Mouse (Mus musculus) heart, embryonic 13.5 days (tissue): ENCODE measurements around the gene Npcd. TPM values are rescaled to one million over a fixed set of nuclear protein-coding genes. Genes with fewer than 3 reads are reported as not detected.

Source experiments
- ATAC-seq: fragments of 200-750 bp; cut with Nextera tagmentation; 2 replicates; pipeline ENCODE4 v1.8.0; 2017; ENCODE audit warnings: moderate TSS enrichment; ENCODE audit not compliant: insufficient number of reproducible peaks, low FRiP score, low TSS enrichment; ENCODE audit errors: extremely low read depth
- H3K27ac ChIP-seq: fragments of 300-500 bp; sonication (generic); replicated peaks from 2 replicates; pipeline ENCODE4 v1.5.1; 2015; ENCODE audit warnings: moderate library complexity, mild to moderate bottlenecking, inconsistent platforms
- H3K27me3 ChIP-seq: fragments of 300-500 bp; sonication (generic); replicated peaks from 2 replicates; pipeline ENCODE4 v1.6.1; 2015; ENCODE audit warnings: mild to moderate bottlenecking, inconsistent platforms
- H3K36me3 ChIP-seq: fragments of 300-500 bp; sonication (generic); 2 replicates; pipeline ENCODE4 v1.6.1; 2015; ENCODE audit warnings: mild to moderate bottlenecking, inconsistent platforms
- H3K4me1 ChIP-seq: fragments of 300-500 bp; sonication (generic); 2 replicates; pipeline ENCODE4 v1.6.1; 2015; ENCODE audit warnings: inconsistent platforms
- H3K4me2 ChIP-seq: fragments of 300-500 bp; sonication (generic); 2 replicates; pipeline ENCODE4 v1.6.1; 2015; ENCODE audit warnings: inconsistent platforms, mild to moderate bottlenecking, moderate library complexity
- H3K4me3 ChIP-seq: fragments of 300-500 bp; sonication (generic); 2 replicates; pipeline ENCODE4 v1.5.1; 2015; ENCODE audit warnings: moderate library complexity, mild to moderate bottlenecking, inconsistent platforms
- H3K9ac ChIP-seq: fragments of 300-500 bp; sonication (generic); 2 replicates; pipeline ENCODE4 v1.6.1; 2015; ENCODE audit warnings: inconsistent platforms, mild to moderate bottlenecking, moderate library complexity
- H3K9me3 ChIP-seq: fragments of 300-500 bp; sonication (generic); 2 replicates; pipeline ENCODE4 v1.6.1; 2016; ENCODE audit warnings: inconsistent platforms
- WGBS: fragments of 180-500 bp; shearing (Covaris S2); methylation state at CpG from one replicate; pipeline ENCODE4 v1.1.7; 2015; ENCODE audit warnings: mixed read lengths; 5-methylcytosine and 5-hydroxymethylcytosine counted together
- polyA plus RNA-seq: library from polyadenylated mRNA; unstranded; fragments of >200 nt; fragmentation: Nextera tagmentation; extraction: Ambion mirVana; gene quantifications from 2 replicates; pipeline ENCODE4 v1.2.1, GENCODE M21; 2015

Gene Npcd
- polyA plus RNA-seq, 1 experiment from 2014 or later, result not detected

DNA sequence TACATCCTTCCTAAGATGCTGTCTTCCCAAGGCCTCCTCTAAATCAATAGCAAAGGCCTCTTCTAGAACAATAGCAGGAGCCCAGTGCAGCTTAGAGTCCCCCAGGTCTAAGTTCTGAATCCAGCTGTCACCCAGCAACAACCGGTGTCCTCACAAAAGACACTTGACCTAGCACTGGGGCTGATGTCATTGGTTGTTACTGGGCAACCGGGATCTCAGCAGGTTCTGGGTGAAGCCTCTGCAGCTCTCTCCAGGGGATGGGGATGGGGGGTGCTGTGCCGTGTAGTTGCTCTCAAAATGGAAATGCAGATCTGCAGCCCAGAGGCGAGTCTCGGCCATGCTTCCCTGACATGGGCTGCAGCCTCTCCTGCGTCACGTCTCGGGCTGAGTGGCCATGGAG is 46.2 kb downstream of the Npcd start:
- no peak overlapping the region for H3K27ac ChIP-seq
- H3K9me3 ChIP-seq, result no peaks in the 10 kb centered on the region
- H3K9ac ChIP-seq, result no peak overlapping the region
- no peaks in the 10 kb centered on the region for H3K4me1 ChIP-seq
- H3K4me3 ChIP-seq, result no peak overlapping the region
- no peaks in the 10 kb centered on the region for H3K36me3 ChIP-seq
- no peak overlapping the region for H3K4me2 ChIP-seq
- WGBS, result 47% methylated on average over 8 of the region's 8 CpGs
- peaks cover 79% of the 10 kb centered on the region for H3K27me3 ChIP-seq
- no peak for ATAC-seq

DNA sequence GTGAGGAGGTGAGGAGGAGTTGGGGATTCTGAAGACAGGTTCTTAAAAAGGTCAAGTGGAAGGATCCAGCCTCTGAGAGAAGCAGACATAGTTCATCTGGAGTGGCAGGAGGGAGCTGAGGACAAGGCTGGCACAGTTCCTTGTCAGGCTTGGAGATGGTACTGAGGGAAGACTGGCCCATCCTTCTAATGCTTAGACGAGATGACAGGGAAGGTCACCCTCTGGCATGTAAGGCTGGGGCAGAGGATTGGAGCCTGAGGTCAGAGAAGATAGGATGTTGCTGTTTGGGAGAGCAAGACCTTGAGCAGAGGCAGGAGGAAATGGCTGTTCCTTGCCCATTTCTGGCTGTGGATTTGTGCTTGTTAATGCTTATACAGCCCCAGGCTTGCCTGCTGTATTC is 49.0 kb downstream of the Npcd start:
- ATAC-seq, result no peak
- H3K36me3 ChIP-seq, result no peaks in the 10 kb centered on the region
- no peaks in the 10 kb centered on the region for H3K9me3 ChIP-seq
- H3K27ac ChIP-seq, result no peak overlapping the region
- no peak overlapping the region for H3K9ac ChIP-seq
- no peak overlapping the region for H3K4me3 ChIP-seq
- 24% methylated on average over 1 of the region's 1 CpGs for WGBS
- no peaks in the 10 kb centered on the region for H3K4me1 ChIP-seq
- H3K4me2 ChIP-seq, result no peak overlapping the region
- peaks cover 58% of the 10 kb centered on the region for H3K27me3 ChIP-seq

DNA sequence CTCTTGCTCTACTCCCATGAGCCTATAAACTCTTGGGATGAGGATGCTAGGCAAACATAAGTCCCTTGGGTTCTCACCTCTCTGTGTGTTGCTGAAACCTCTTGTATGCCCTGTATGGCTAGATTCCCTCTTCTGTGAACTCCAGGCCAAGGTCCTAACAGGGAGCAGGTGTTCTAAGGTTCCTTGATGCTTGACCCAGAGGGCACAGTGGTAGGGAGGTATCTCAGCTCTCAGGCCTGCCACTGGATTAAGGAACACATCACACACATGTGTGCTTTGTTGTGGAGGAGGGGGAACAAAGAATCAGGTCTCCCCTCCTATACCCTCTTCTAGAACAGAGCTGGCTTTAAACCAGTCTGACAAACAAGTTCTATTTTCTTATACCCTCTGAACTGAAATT is 56.3 kb downstream of the Npcd start, which contains the start of gene Dnal4:
Gene Dnal4, minus strand, starts transcription at position 101 of the 400 bp plus-strand sequence.
- no peak for ATAC-seq
- Histone ChIP-seq H3K4me2 (no peak within 1 kb of the TSS), H3K9ac (no peak within 1 kb of the TSS)

DNA sequence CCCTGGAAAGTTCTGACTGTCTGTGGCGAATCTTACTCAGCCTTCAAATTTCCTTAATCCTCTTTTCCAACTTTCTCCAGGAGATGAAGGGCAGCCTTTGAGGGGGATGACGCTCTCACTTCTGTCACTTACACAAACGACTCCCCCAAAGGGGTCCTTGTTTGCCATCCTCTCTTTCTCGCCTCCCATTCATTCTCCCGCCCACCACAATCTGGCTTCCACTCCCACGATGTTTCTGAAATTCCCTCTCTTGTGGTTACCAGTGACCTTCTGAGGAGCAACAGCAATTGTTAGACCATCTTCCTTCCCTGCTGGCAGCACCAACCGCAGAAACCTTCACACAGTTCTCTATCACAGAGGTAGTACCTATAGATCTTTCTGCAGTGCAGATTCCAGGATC is 58.4 kb downstream of the Npcd start:
- 53% methylated on average over 7 of the region's 7 CpGs for WGBS
- ATAC-seq, result no peak
- Histone ChIP-seq H3K9ac (no peak overlapping the region), H3K4me3 (no peak overlapping the region), H3K27me3 (peaks cover 5% of the 10 kb centered on the region; the same call in 1 of the 2 replicates), H3K4me1 (peaks cover 24% of the 10 kb centered on the region), H3K36me3 (no peaks in the 10 kb centered on the region), H3K4me2 (no peak overlapping the region), H3K9me3 (no peaks in the 10 kb centered on the region), H3K27ac (no peak overlapping the region)

More for the DNA sequence above, 56.3 kb downstream of the Npcd start, which contains the start of gene Dnal4:
- Histone ChIP-seq H3K36me3 (no peaks in the 10 kb centered on the region), H3K27me3 (peaks cover 10% of the 10 kb centered on the region; the same call in 1 of the 2 replicates), H3K4me1 (peaks cover 15% of the 10 kb centered on the region), H3K9me3 (no peaks in the 10 kb centered on the region), H3K4me3 (no peak within 1 kb of the TSS), H3K27ac (no peak within 1 kb of the TSS)

DNA sequence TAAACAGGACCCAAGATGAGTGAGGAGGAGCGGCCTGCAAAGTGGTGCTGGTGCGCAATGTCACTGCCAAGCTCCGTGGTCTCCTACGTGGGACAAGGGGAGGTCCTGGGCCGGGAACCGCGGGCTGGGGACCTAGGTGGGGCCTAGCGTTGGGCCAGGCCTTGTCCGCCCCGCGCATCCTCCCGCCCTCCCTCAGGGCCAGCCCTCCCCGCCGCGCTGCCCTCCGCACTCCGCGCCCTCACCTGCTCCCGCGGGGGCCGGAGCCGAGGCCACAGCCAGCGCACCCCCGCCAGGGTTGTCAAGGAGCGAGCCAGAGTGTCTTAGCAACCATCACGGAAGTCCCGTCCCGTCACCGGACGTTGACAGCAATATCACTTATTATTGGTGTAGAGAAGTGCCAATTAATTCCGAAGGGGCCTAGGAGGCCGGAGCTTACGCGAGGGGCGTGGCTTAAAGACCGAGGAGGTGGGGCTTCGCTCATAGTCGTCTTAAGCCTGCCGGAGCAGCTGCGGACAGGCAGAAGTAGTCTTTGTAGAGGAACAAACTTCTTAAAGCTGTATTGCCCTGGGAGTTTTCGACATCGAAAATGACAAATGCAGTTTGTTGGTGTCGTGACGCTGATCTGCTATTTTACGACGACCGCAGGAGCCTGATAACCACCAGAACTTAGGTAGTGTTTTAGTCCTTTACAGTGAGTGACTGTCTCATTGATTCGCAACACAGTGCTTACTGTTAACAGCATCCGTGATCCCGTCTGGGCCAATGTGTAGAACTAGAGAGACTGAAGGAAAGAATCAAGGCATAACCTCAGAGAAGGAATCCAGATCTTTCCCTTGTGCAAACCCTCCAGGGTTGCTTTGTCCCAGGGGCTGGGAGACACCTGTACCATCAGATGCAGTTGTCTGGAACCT is 59.7 kb downstream of the Npcd start:
- Histone ChIP-seq H3K36me3 (no peaks in the 10 kb centered on the region), H3K4me3 (peak overlapping the region; percentile 81), H3K27ac (peak overlapping the region; percentile 76), H3K4me1 (peaks cover 37% of the 10 kb centered on the region), H3K9ac (peak overlapping the region; percentile 87), H3K27me3 (0 out of 2 replicates have a peak, but pooled peaks cover under 1% of the 10 kb centered on the region), H3K4me2 (peak overlapping the region; percentile 88), H3K9me3 (no peaks in the 10 kb centered on the region)
- peak; percentile 97 for ATAC-seq
- under 1% methylated on average over 46 of the region's 50 CpGs for WGBS

DNA sequence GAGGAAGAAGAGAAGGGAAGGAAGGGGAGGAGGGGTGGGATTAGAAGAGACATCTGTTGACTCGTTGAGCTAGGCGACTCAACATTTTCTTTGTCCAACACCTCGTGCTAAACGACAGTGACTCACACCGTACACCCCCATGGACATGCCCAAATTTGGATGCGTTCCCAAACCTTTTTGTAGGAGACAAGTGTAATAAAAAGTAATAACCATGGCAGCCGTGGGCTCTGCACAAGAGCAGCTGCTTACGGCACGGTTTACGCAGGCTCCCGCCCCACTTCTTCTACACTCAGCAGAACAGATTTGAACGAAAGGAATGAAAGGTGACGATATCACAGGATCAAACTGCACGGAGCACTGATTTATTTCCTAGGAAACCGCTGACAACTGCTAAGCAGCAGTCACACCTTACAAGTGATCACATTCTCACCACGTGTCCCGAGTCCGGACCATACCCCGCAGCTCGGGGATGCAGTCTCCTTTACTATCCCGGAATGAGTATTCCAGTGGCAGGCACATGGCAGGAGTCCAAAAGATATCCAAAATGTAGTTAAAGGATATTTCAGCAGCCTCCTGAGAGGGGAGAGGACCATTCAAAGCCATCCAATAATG is 63.3 kb downstream of the Npcd start:
- WGBS, result 55% methylated on average over 21 of the region's 21 CpGs
- ATAC-seq, result no peak
- Histone ChIP-seq H3K9me3 (no peaks in the 10 kb centered on the region), H3K9ac (no peak overlapping the region), H3K4me1 (peaks cover 73% of the 10 kb centered on the region), H3K4me2 (no peak overlapping the region), H3K27me3 (no peaks in the 10 kb centered on the region), H3K27ac (no peak overlapping the region), H3K36me3 (no peaks in the 10 kb centered on the region), H3K4me3 (no peak overlapping the region)

DNA sequence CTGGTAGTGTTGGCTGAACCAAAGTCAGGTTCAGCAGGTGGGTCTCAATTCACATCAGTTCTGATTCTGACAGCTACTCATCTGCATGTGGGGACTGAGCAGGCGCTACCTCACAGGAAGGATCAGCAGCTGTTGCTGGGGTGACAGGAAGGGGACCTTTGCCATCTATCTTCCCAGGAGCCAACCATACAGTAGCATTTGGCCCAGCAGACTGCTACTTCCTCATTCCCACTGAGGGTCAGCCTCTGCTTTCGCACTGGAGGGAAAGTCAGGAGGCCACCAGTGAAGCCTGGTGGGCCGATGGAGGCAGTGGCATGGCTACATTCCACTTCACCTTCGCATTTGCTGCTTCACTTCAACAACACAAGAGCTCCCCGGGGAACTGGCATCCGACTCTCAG is 65.7 kb downstream of the Npcd start:
- Histone ChIP-seq H3K4me2 (no peak overlapping the region), H3K4me3 (no peak overlapping the region), H3K9me3 (no peaks in the 10 kb centered on the region), H3K4me1 (peaks cover 71% of the 10 kb centered on the region), H3K27ac (no peak overlapping the region; the same call in 1 of the 2 replicates), H3K36me3 (peaks cover 15% of the 10 kb centered on the region), H3K9ac (peak overlapping the region; percentile 50; the same call in 1 of the 2 replicates), H3K27me3 (no peaks in the 10 kb centered on the region)
- WGBS, result 61% methylated on average over 6 of the region's 6 CpGs
- no peak for ATAC-seq

DNA sequence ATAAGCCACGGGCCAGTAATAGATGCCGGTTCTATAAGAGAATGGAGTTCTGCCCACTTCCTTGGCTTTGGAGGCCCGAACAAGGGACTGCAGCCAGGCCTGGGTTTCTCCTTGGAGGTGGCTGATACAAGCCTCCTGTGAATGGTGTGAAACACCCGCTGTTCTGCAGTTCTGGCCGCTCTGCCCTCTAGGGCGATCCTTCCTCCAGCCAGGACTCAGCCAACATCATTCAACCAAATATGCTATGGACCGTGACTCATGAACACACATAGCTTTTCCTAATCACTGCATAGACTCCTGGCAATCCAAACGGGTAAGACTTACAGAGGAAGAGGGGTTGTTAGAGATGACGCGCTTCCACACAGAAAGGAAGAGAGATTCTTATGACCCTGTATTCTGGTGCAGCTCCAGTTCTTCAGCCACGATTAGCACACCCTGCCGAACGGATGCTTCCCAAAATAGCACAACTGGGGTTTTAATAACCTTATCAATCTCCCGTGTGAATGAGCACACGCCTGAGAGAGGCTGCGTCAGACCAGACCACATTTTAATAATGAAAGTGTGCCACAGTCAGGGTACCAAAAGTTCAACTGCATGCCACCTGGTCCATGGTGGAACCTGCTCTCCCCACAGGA is 66.6 kb downstream of the Npcd start:
- Histone ChIP-seq H3K4me3 (no peak overlapping the region), H3K9me3 (no peaks in the 10 kb centered on the region), H3K9ac (peak overlapping the region; percentile 61; the same call in 1 of the 2 replicates), H3K4me2 (peak overlapping the region; percentile 55), H3K27me3 (no peaks in the 10 kb centered on the region), H3K27ac (peak overlapping the region; percentile 58), H3K36me3 (peaks cover 24% of the 10 kb centered on the region), H3K4me1 (peaks cover 67% of the 10 kb centered on the region)
- ATAC-seq, result no peak
- 49% methylated on average over 16 of the region's 16 CpGs for WGBS

DNA sequence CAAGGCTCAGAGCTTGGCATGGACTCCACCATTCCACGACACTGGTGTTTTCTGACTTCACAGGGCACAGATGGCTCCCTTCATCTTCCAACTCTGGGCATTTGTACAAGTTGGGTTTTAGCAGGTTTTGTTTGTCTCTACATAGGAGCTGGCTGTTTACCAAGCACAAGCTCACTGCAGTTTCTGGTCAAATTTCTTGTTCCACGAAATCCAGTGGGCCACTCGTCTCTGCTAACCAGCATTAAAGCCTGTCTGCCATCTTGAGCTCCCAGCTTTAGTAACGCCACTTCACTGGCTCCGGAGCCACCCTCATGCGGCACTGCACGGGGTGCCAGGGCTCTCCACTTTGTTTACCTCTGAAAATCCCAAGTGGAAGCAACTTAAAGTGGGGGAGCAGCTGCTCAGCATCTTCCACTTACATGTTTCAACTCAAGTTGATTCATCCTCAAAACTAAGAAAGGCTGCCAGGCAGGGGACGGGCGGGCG is 67.4 kb downstream of the Npcd start:
- H3K4me1 ChIP-seq, result peaks cover 67% of the 10 kb centered on the region
- H3K36me3 ChIP-seq, result peaks cover 32% of the 10 kb centered on the region
- no peak overlapping the region for H3K9ac ChIP-seq
- H3K9me3 ChIP-seq, result no peaks in the 10 kb centered on the region
- no peaks in the 10 kb centered on the region for H3K27me3 ChIP-seq
- ATAC-seq, result no peak
- H3K4me3 ChIP-seq, result no peak overlapping the region
- 0 out of 2 replicates have a peak overlapping the region, but pooled peaks have one; percentile 58 for H3K27ac ChIP-seq
- WGBS, result 86% methylated on average over 10 of the region's 10 CpGs
- no peak overlapping the region for H3K4me2 ChIP-seq

DNA sequence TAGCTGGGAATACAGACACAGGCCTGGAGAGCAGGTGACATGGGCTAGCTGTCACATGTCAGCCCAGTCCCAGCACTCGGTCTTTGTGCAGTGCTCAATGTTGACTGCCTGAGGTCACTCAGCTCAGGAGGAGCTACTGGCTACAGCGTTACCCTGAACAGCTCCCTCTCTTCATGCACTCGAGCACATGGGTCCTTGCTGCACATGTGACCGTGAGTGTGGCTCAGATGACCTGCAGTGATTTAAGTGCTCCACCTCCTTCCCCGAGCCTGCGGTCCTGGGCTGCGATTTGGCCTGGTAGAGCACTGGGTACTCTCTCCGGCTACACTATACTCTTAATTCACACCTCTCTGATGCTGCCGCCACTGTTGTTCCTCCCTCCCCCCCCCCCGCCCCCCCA is 67.9 kb downstream of the Npcd start:
- H3K9me3 ChIP-seq, result no peaks in the 10 kb centered on the region
- no peak overlapping the region for H3K27ac ChIP-seq
- H3K36me3 ChIP-seq, result peaks cover 35% of the 10 kb centered on the region
- no peaks in the 10 kb centered on the region for H3K27me3 ChIP-seq
- H3K4me1 ChIP-seq, result peaks cover 63% of the 10 kb centered on the region
- ATAC-seq, result no peak
- no peak overlapping the region for H3K4me2 ChIP-seq
- no peak overlapping the region for H3K4me3 ChIP-seq
- no peak overlapping the region for H3K9ac ChIP-seq
- 44% methylated on average over 9 of the region's 10 CpGs for whole genome bisulfite sequencing

DNA sequence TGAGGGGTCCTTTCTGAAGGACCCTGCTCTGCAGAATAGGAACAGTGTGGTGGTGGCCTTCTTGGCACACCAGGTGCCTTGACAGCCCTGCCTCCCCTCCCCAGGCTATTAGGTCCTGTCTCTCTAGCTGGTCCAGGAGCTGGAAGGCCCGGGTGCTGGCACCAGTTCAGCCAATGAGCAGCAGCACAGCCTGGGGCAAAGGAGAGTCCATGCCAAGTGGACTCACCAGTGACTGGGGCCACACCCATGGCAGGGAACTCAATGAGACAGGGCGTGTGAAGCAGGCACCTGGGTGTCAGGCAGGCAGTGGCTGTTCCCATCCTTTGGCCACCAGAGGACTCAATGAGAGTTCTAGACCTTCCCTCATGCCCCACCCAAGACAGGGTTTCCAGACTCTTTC is 68.7 kb downstream of the Npcd start:
- H3K4me1 ChIP-seq, result peaks cover 55% of the 10 kb centered on the region
- ATAC-seq, result no peak
- no peaks in the 10 kb centered on the region for H3K9me3 ChIP-seq
- no peak overlapping the region for H3K4me3 ChIP-seq
- no peak overlapping the region for H3K27ac ChIP-seq
- H3K27me3 ChIP-seq, result no peaks in the 10 kb centered on the region
- 70% methylated on average over 2 of the region's 2 CpGs for WGBS
- H3K9ac ChIP-seq, result no peak overlapping the region
- H3K36me3 ChIP-seq, result peaks cover 38% of the 10 kb centered on the region
- H3K4me2 ChIP-seq, result no peak overlapping the region
